Comparison of ENCODE assay signal across 8 mouse cellular contexts in genomic region chr10:94072261-94072915, GRCm38 (mm10). TPM values are rescaled to one million over a fixed set of nuclear protein-coding genes. Genes with fewer than 3 reads are reported as not detected.
DNase-seq lines count a peak whose midpoint lies in the region; ATAC-seq and TF ChIP-seq lines count a peak whose summit lies in the region.

No protein-coding gene starts in this region.

- H3K4me2 ChIP-seq in embryonic facial prominence, embryonic 15.5 days (replicated peaks) = no peak overlapping the region
- H3K4me2 ChIP-seq in hindbrain, postnatal 0 days (ENCODE audit: low read depth, low read length) = no peak overlapping the region
- peak overlapping the region; percentile 43 for H3K4me2 ChIP-seq in liver, embryonic 11.5 days
- H3K4me2 ChIP-seq in stomach, embryonic 15.5 days = peak overlapping the region; percentile 16; the same call in 1 of the 2 replicates

- H3K9me3 ChIP-seq in embryonic facial prominence, embryonic 15.5 days (replicated peaks) = no peaks in the 10 kb centered on the region
- no peaks in the 10 kb centered on the region for H3K9me3 ChIP-seq in hindbrain, postnatal 0 days (ENCODE audit: low read length)
- no peaks in the 10 kb centered on the region for H3K9me3 ChIP-seq in liver, embryonic 11.5 days (ENCODE audit: control insufficient read depth, low read length)
- H3K9me3 ChIP-seq in stomach, embryonic 15.5 days = no peaks in the 10 kb centered on the region

- 0 out of 2 replicates have a peak, but pooled peaks cover 3% of the 10 kb centered on the region for H3K36me3 ChIP-seq in embryonic facial prominence, embryonic 15.5 days
- no peaks in the 10 kb centered on the region for H3K36me3 ChIP-seq in hindbrain, postnatal 0 days (ENCODE audit: insufficient read depth, low read length)
- H3K36me3 ChIP-seq in liver, embryonic 11.5 days (ENCODE audit: control insufficient read depth, insufficient read depth, low read length) = no peaks in the 10 kb centered on the region
- no peaks in the 10 kb centered on the region for H3K36me3 ChIP-seq in stomach, embryonic 15.5 days

- no peaks in the 10 kb centered on the region for H3K27me3 ChIP-seq in embryonic facial prominence, embryonic 15.5 days
- H3K27me3 ChIP-seq in hindbrain, postnatal 0 days (ENCODE audit: insufficient read depth, low read length) = no peaks in the 10 kb centered on the region
- no peaks in the 10 kb centered on the region for H3K27me3 ChIP-seq in liver, embryonic 11.5 days (replicated peaks; ENCODE audit: control insufficient read depth, insufficient read depth, low read length)
- H3K27me3 ChIP-seq in stomach, embryonic 15.5 days (replicated peaks) = no peaks in the 10 kb centered on the region

- H3K4me1 ChIP-seq in embryonic facial prominence, embryonic 15.5 days = peaks cover 12% of the 10 kb centered on the region
- peaks cover 4% of the 10 kb centered on the region; the same call in 1 of the 2 replicates for H3K4me1 ChIP-seq in hindbrain, postnatal 0 days (ENCODE audit: insufficient read depth, low read length)
- peaks cover 31% of the 10 kb centered on the region for H3K4me1 ChIP-seq in liver, embryonic 11.5 days (replicated peaks; ENCODE audit: control insufficient read depth, insufficient read depth, low read length)
- H3K4me1 ChIP-seq in stomach, embryonic 15.5 days = peaks cover 15% of the 10 kb centered on the region

- intact Hi-C loops in left cerebral cortex, adult 2 months (cut with DNase I) = no loop called here

- ATAC-seq in embryonic facial prominence, embryonic 15.5 days (ENCODE audit: insufficient number of reproducible peaks, low FRiP score, low TSS enrichment, low read depth) = peak; percentile 63; the same call in 1 of the 2 replicates
- peak; percentile 27; the same call in 1 of the 2 replicates for ATAC-seq in hindbrain, postnatal 0 days
- peak; percentile 74 for ATAC-seq in liver, embryonic 11.5 days (replicated peaks; ENCODE audit: low FRiP score)
- ATAC-seq in stomach, embryonic 15.5 days (ENCODE audit: insufficient read depth, low FRiP score, low read depth) = peak; percentile 57

- DNase-seq in adrenal gland, adult 2 months = peak; percentile 54
- DNase-seq in adrenal gland, postnatal 4 days (ENCODE audit: low spot score in 2 of 2) = no peak
- peak; percentile 40 for DNase-seq in CD4-positive, CD25-positive, alpha-beta regulatory T cell, adult 2 months (ENCODE audit: low read depth, low spot score)
- DNase-seq in hindbrain, postnatal 0 days (ENCODE audit: low spot score) = peak; percentile 32
- DNase-seq in liver, embryonic 11.5 days (ENCODE audit: low spot score) = peak; percentile 45
- DNase-seq in left cerebral cortex, adult 2 months (ENCODE audit: extremely low spot score in 1 of 2, low spot score in 2 of 2) = no peak

- 34% methylated on average over 10 of the region's 10 CpGs for WGBS in embryonic facial prominence, embryonic 15.5 days
- 50% methylated on average over 10 of the region's 10 CpGs for WGBS in hindbrain, postnatal 0 days
- 48% methylated on average over 10 of the region's 10 CpGs for WGBS in liver, embryonic 11.5 days
- 28% methylated on average over 10 of the region's 10 CpGs for WGBS in stomach, embryonic 15.5 days

- peak overlapping the region; percentile 28; the same call in 1 of the 2 replicates for H3K27ac ChIP-seq in embryonic facial prominence, embryonic 15.5 days (replicated peaks)
- peak overlapping the region; percentile 9; the same call in 1 of the 2 replicates for H3K27ac ChIP-seq in hindbrain, postnatal 0 days
- H3K27ac ChIP-seq in liver, embryonic 11.5 days (ENCODE audit: low read depth, low read length) = peak overlapping the region; percentile 81
- peak overlapping the region; percentile 54; the same call in 1 of the 2 replicates for H3K27ac ChIP-seq in stomach, embryonic 15.5 days
- H3K27ac ChIP-seq in left cerebral cortex, adult 2 months = no peak overlapping the region

- TF ChIP-seq CTCF in hindbrain, postnatal 0 days (IDR thresholded peaks at IDR 0.05; ENCODE audit: low read depth) = no peak
- no peak for TF ChIP-seq CTCF in left cerebral cortex, adult 2 months (IDR thresholded peaks at IDR 0.05)

- no peak overlapping the region for H3K4me3 ChIP-seq in embryonic facial prominence, embryonic 15.5 days (replicated peaks)
- no peak overlapping the region for H3K4me3 ChIP-seq in hindbrain, postnatal 0 days (ENCODE audit: low read length)
- H3K4me3 ChIP-seq in liver, embryonic 11.5 days (ENCODE audit: low read depth, low read length) = no peak overlapping the region
- H3K4me3 ChIP-seq in stomach, embryonic 15.5 days (replicated peaks) = no peak overlapping the region
- H3K4me3 ChIP-seq in left cerebral cortex, adult 2 months = no peak overlapping the region

- no peak overlapping the region for H3K9ac ChIP-seq in embryonic facial prominence, embryonic 15.5 days
- no peak overlapping the region for H3K9ac ChIP-seq in hindbrain, postnatal 0 days (replicated peaks; ENCODE audit: low read length)
- H3K9ac ChIP-seq in liver, embryonic 11.5 days (ENCODE audit: low read depth, low read length) = no peak overlapping the region
- no peak overlapping the region for H3K9ac ChIP-seq in stomach, embryonic 15.5 days

RNA-seq across cellular contexts. Expression of gene Fgd6, which starts 36.6 kb away (rescaled TPM):
- total RNA-seq in adrenal gland, adult 2 months (2021) = 1 to 10 TPM; 4.5 to 5.6 TPM
- polyA plus RNA-seq in adrenal gland, adult 2 months (2012; rRNA removed) = 0.64 and 0.80 TPM in 2 replicates
- 1 to 10 TPM; 5.8 TPM for total RNA-seq in adrenal gland, postnatal 4 days (2021)
- 2.4 and 2.6 TPM in 2 replicates for polyA plus RNA-seq in embryonic facial prominence, embryonic 15.5 days (2015; fragmentation: Nextera tagmentation; extraction: Ambion mirVana)
- total RNA-seq in hindbrain, postnatal 0 days (2014; rRNA removed) = 4.7 and 5.2 TPM in 2 replicates
- 1.9 and 2.0 TPM in 2 replicates for polyA plus RNA-seq in hindbrain, postnatal 0 days (2015; fragmentation: Nextera tagmentation; extraction: Ambion mirVana)
- 5.5 and 6.4 TPM in 2 replicates for polyA plus RNA-seq in liver, embryonic 11.5 days (2014; fragmentation: Nextera tagmentation; extraction: Ambion mirVana)
- 3.1 and 3.6 TPM in 2 replicates for polyA plus RNA-seq in stomach, embryonic 15.5 days (2015; fragmentation: Nextera tagmentation; extraction: Ambion mirVana)
- total RNA-seq in left cerebral cortex, adult 2 months (2021) = 10 to 100 TPM in 1 of 2 experiments, 1 to 10 TPM in 1; 9.9 to 12.3 TPM

RNA-seq across cellular contexts. Expression of gene Vezt, which starts 36.8 kb away (rescaled TPM):
- 10 to 100 TPM; 20.9 to 22.1 TPM for total RNA-seq in adrenal gland, adult 2 months (2021)
- 4.6 and 6.6 TPM in 2 replicates for polyA plus RNA-seq in adrenal gland, adult 2 months (2012; rRNA removed)
- total RNA-seq in adrenal gland, postnatal 4 days (2021) = 10 to 100 TPM; 29.0 to 34.7 TPM
- 25.0 and 29.6 TPM in 2 replicates for polyA plus RNA-seq in embryonic facial prominence, embryonic 15.5 days (2015; fragmentation: Nextera tagmentation; extraction: Ambion mirVana)
- 38.6 and 51.6 TPM in 2 replicates for total RNA-seq in hindbrain, postnatal 0 days (2014; rRNA removed)
- polyA plus RNA-seq in hindbrain, postnatal 0 days (2015; fragmentation: Nextera tagmentation; extraction: Ambion mirVana) = 33.3 and 34.4 TPM in 2 replicates
- 18.9 and 19.7 TPM in 2 replicates for polyA plus RNA-seq in liver, embryonic 11.5 days (2014; fragmentation: Nextera tagmentation; extraction: Ambion mirVana)
- polyA plus RNA-seq in stomach, embryonic 15.5 days (2015; fragmentation: Nextera tagmentation; extraction: Ambion mirVana) = 21.1 and 22.6 TPM in 2 replicates
- total RNA-seq in left cerebral cortex, adult 2 months (2021) = 10 to 100 TPM; 77.3 to 80.2 TPM

Comparison
In these comparisons a context has a peak if more than half of its experiments do, and no peak if none do; other contexts are left out.
1. DNase-seq: peak in adrenal gland, adult 2 months (single experiment), CD4-positive, CD25-positive, alpha-beta regulatory T cell, adult 2 months (single experiment), hindbrain, postnatal 0 days (single experiment) and liver, embryonic 11.5 days (single experiment); none in adrenal gland, postnatal 4 days (0 of 2) and left cerebral cortex, adult 2 months (0 of 2).
2. H3K4me2 ChIP-seq: peak in liver, embryonic 11.5 days (single experiment) and stomach, embryonic 15.5 days (single experiment); none in embryonic facial prominence, embryonic 15.5 days (single experiment) and hindbrain, postnatal 0 days (single experiment).
3. Peak in every context shown above with its lines, with median percentiles within 50 percentile points of each other: ATAC-seq.